Mouse (Mus musculus): Measurements from ENCODE around the gene Fig4. TPM values are rescaled to one million over a fixed set of nuclear protein-coding genes. Genes with fewer than 3 reads are reported as not detected.

The Fig4 gene
- polyA plus RNA-seq, 1 experiment from 2014 or later, result 33.7 TPM

GRCm38 (mm10) chr10:41151441-41151840 lies 151.6 kb downstream of the Fig4 start:
- H3K27me3 ChIP-seq (replicated peaks; ENCODE audit: control insufficient read depth, insufficient read depth, low read length), result no peaks in the 10 kb centered on the region
- H3K9ac ChIP-seq (ENCODE audit: low read length), result no peak overlapping the region
- no peak overlapping the region for H3K4me2 ChIP-seq (ENCODE audit: low read length)
- no peaks in the 10 kb centered on the region for H3K36me3 ChIP-seq (ENCODE audit: control insufficient read depth, insufficient read depth, low read length)
- no peaks in the 10 kb centered on the region for H3K9me3 ChIP-seq (replicated peaks; ENCODE audit: control insufficient read depth, low read length)
- H3K4me3 ChIP-seq (ENCODE audit: low read depth, low read length), result no peak overlapping the region
- no peak for ATAC-seq
- peak; percentile 45 for DNase-seq (ENCODE audit: low spot score)
- no peak overlapping the region for H3K27ac ChIP-seq (ENCODE audit: low read depth, low read length)
- no peaks in the 10 kb centered on the region for H3K4me1 ChIP-seq (ENCODE audit: control insufficient read depth, insufficient read depth, low read length)
- 73% methylated on average over 18 of the region's 18 CpGs for WGBS

DNA sequence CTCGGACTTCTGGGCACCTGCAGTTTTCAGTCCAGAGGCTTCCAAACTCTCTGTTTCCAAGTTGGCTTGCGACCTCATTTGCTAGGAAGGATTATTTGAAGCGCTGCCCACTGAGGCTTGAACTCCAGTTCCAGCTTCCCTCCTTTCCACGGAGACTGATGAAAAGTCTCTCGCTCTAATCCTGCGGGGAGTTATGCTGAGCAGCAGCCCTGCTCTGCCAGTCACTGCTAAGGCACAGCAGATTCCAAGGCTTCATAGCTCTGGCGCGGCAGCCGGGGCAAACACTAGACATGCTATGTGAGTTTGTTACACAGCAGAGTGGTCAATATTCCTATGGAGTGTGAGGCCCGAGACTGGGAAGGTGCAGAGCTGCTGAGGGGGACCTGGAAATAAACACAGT lies 152.0 kb downstream of the Fig4 start:
- H3K9me3 ChIP-seq (replicated peaks; ENCODE audit: control insufficient read depth, low read length), result no peaks in the 10 kb centered on the region
- H3K36me3 ChIP-seq (ENCODE audit: control insufficient read depth, insufficient read depth, low read length), result no peaks in the 10 kb centered on the region
- H3K9ac ChIP-seq (ENCODE audit: low read length), result no peak overlapping the region
- ATAC-seq (no peak), DNase-seq (ENCODE audit: low spot score) (no peak)
- H3K4me3 ChIP-seq (ENCODE audit: low read depth, low read length), result no peak overlapping the region
- 64% methylated on average over 10 of the region's 10 CpGs for WGBS
- H3K4me2 ChIP-seq (ENCODE audit: low read length), result no peak overlapping the region
- H3K27ac ChIP-seq (ENCODE audit: low read depth, low read length), result no peak overlapping the region
- H3K4me1 ChIP-seq (ENCODE audit: control insufficient read depth, insufficient read depth, low read length), result no peaks in the 10 kb centered on the region
- H3K27me3 ChIP-seq (replicated peaks; ENCODE audit: control insufficient read depth, insufficient read depth, low read length), result no peaks in the 10 kb centered on the region

DNA sequence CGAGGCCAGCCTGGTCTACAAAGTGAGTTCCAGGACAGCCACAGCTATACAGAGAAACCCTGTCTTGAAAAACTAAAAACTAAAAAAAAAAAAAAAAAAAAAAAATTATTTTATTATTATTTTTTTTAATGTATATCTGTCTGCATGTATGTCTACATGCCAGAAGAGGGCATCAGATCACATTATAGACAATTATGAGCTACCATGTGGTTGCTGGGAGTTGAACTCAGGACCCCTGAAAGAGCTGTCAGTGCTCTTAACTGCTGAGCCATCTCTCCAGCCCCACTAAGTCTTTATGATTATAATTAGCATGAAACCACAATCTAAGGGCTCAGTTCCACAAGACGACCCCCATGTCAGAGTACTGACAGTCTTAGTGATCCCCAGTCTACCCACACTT lies 152.6 kb downstream of the Fig4 start:
- DNase-seq (ENCODE audit: low spot score) (no peak), ATAC-seq (no peak)
- WGBS, result 77% methylated on average over 2 of the region's 2 CpGs
- Histone ChIP-seq H3K9ac (ENCODE audit: low read length) (no peak overlapping the region), H3K4me2 (ENCODE audit: low read length) (no peak overlapping the region), H3K27me3 (replicated peaks; ENCODE audit: control insufficient read depth, insufficient read depth, low read length) (no peaks in the 10 kb centered on the region), H3K4me1 (ENCODE audit: control insufficient read depth, insufficient read depth, low read length) (no peaks in the 10 kb centered on the region), H3K4me3 (ENCODE audit: low read depth, low read length) (no peak overlapping the region), H3K36me3 (ENCODE audit: control insufficient read depth, insufficient read depth, low read length) (no peaks in the 10 kb centered on the region), H3K9me3 (replicated peaks; ENCODE audit: control insufficient read depth, low read length) (no peaks in the 10 kb centered on the region), H3K27ac (ENCODE audit: low read depth, low read length) (no peak overlapping the region)

DNA sequence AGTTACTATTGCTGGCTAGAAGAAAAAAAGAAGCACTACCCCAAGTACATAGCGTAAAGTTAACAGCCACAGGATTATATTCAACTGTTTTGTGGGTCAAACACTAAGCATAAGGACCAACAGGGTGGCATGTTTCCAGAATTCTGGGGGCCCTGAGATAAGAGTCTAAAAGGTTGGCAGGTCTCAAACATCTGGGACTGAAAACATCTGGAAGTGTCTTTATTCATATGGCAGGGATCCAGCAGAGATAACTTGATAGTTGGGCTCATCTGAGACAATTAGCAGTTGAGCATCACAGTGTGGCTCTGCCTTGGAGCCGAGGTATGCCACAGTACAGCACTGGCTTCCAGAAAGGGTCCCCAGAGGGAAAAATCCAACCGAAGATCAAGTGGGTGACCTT lies 153.8 kb downstream of the Fig4 start:
- Histone ChIP-seq H3K4me3 (ENCODE audit: low read depth, low read length) (no peak overlapping the region), H3K9me3 (replicated peaks; ENCODE audit: control insufficient read depth, low read length) (no peaks in the 10 kb centered on the region), H3K9ac (ENCODE audit: low read length) (no peak overlapping the region), H3K27me3 (replicated peaks; ENCODE audit: control insufficient read depth, insufficient read depth, low read length) (no peaks in the 10 kb centered on the region), H3K4me1 (ENCODE audit: control insufficient read depth, insufficient read depth, low read length) (no peaks in the 10 kb centered on the region), H3K4me2 (ENCODE audit: low read length) (no peak overlapping the region), H3K36me3 (ENCODE audit: control insufficient read depth, insufficient read depth, low read length) (no peaks in the 10 kb centered on the region), H3K27ac (ENCODE audit: low read depth, low read length) (no peak overlapping the region)
- WGBS, result 93% methylated on average over 3 of the region's 3 CpGs
- DNase-seq (ENCODE audit: low spot score), result no peak
- no peak for ATAC-seq

DNA sequence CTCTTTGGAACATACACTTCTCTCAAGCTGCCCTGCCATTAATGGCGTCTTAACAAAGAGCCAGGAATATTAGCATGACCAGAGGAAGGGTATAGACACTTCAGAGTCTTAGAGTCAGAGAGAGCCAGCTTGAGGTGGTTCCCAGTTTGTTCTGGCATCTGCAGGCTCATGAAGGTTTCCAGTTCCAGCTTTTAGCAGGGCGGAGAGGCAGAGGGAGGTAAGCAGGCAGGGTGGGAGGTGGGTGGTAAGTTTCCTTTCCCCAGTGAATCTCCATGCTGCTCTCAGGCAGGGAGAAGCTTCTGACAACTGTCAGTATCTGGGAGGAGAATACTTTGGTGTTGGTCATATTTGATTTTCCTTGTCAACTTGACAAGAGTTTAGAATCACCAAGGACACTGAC lies 156.9 kb downstream of the Fig4 start:
- ATAC-seq (no peak), DNase-seq (ENCODE audit: low spot score) (no peak)
- WGBS, result 64% methylated on average over 2 of the region's 2 CpGs

More for the DNA sequence above, 156.9 kb downstream of the Fig4 start:
- Histone ChIP-seq H3K4me1 (ENCODE audit: control insufficient read depth, insufficient read depth, low read length) (no peaks in the 10 kb centered on the region), H3K9ac (ENCODE audit: low read length) (no peak overlapping the region), H3K27ac (ENCODE audit: low read depth, low read length) (no peak overlapping the region), H3K4me2 (ENCODE audit: low read length) (no peak overlapping the region), H3K27me3 (replicated peaks; ENCODE audit: control insufficient read depth, insufficient read depth, low read length) (no peaks in the 10 kb centered on the region), H3K36me3 (ENCODE audit: control insufficient read depth, insufficient read depth, low read length) (no peaks in the 10 kb centered on the region), H3K4me3 (ENCODE audit: low read depth, low read length) (no peak overlapping the region), H3K9me3 (replicated peaks; ENCODE audit: control insufficient read depth, low read length) (no peaks in the 10 kb centered on the region)

Other genes starting within 250 kb of the Fig4 start
- 1.5 and 2.3 TPM in 2 replicates for gene Gpr6, start 231.0 kb downstream of the Fig4 start, polyA plus RNA-seq (2014; fragmentation: Nextera tagmentation; extraction: Ambion mirVana)
- gene Ak9, start 720 bp upstream of the Fig4 start, polyA plus RNA-seq (2014; fragmentation: Nextera tagmentation; extraction: Ambion mirVana), result 0.13 and 0.14 TPM in 2 replicates
- gene Zbtb24, start 147.1 kb upstream of the Fig4 start, polyA plus RNA-seq (2014; fragmentation: Nextera tagmentation; extraction: Ambion mirVana), result 18.8 and 22.9 TPM in 2 replicates
- 24.9 and 30.5 TPM in 2 replicates for gene Mical1, start 173.1 kb upstream of the Fig4 start, polyA plus RNA-seq (2014; fragmentation: Nextera tagmentation; extraction: Ambion mirVana)
- gene Smpd2, start 187.1 kb upstream of the Fig4 start, polyA plus RNA-seq (2014; fragmentation: Nextera tagmentation; extraction: Ambion mirVana), result 37.0 and 40.7 TPM in 2 replicates
- 2.0 and 2.7 TPM in 2 replicates for gene Ppil6, start 187.2 kb upstream of the Fig4 start, polyA plus RNA-seq (2014; fragmentation: Nextera tagmentation; extraction: Ambion mirVana)
- 84.8 and 89.1 TPM in 2 replicates for gene Cd164, start 216.2 kb upstream of the Fig4 start, polyA plus RNA-seq (2014; fragmentation: Nextera tagmentation; extraction: Ambion mirVana)

All from forebrain, embryonic 14.5 days (tissue).